Mouse (Mus musculus): ENCODE measurements at regions not wholly inside any gene's neighbourhood (a gene's known extent, or its start where the extent isn't known, plus 50 kb on each side); places are given as distances from the start of the nearest gene placed in this dataset.
A peak's percentile ranks its signal among the peaks of the same experiment; 100 is the strongest.

GRCm38 (mm10) chr5:50343681-50344080, 284.9 kb upstream of the Adgra3 start:
- H3K79me2 ChIP-seq (ENCODE audit: control insufficient read depth, insufficient read depth, low read length): no peaks in the 10 kb centered on the region
- no peak overlapping the region for H3K4me3 ChIP-seq (ENCODE audit: insufficient read depth, low read depth, low read length)
- DNase-seq (ENCODE audit: extremely low read depth, low read depth, low spot score): no peak
- no peak for TF ChIP-seq POLR2A (IDR thresholded peaks at IDR 0.05; ENCODE audit: extremely low read depth, insufficient read depth, low read length)
- TF ChIP-seq CTCF (IDR thresholded peaks at IDR 0.05; ENCODE audit: low read depth, low read length): no peak
- WGBS: 67% methylated on average over 2 of the region's 2 CpGs
- H3K36me3 ChIP-seq (ENCODE audit: control insufficient read depth, insufficient read depth, low read length): no peaks in the 10 kb centered on the region
- no peaks in the 10 kb centered on the region for H3K4me1 ChIP-seq (ENCODE audit: control insufficient read depth, insufficient read depth, low read length)
- H3K27ac ChIP-seq (replicated peaks; ENCODE audit: insufficient read depth, low read depth, low read length): no peak overlapping the region
- no peaks in the 10 kb centered on the region for H3K27me3 ChIP-seq (ENCODE audit: control insufficient read depth, insufficient read depth, low read length)
- H3K9ac ChIP-seq (ENCODE audit: low read depth, low read length): no peak overlapping the region

GRCm38 (mm10) chr5:50309491-50309890, 250.7 kb upstream of the Adgra3 start:
- Histone ChIP-seq H3K9ac (ENCODE audit: low read depth, low read length) (no peak overlapping the region), H3K27ac (replicated peaks; ENCODE audit: insufficient read depth, low read depth, low read length) (no peak overlapping the region), H3K36me3 (ENCODE audit: control insufficient read depth, insufficient read depth, low read length) (no peaks in the 10 kb centered on the region), H3K4me1 (ENCODE audit: control insufficient read depth, insufficient read depth, low read length) (no peaks in the 10 kb centered on the region), H3K27me3 (ENCODE audit: control insufficient read depth, insufficient read depth, low read length) (no peaks in the 10 kb centered on the region), H3K79me2 (ENCODE audit: control insufficient read depth, insufficient read depth, low read length) (no peaks in the 10 kb centered on the region), H3K4me3 (ENCODE audit: insufficient read depth, low read depth, low read length) (no peak overlapping the region)
- no peak for TF ChIP-seq POLR2A (IDR thresholded peaks at IDR 0.05; ENCODE audit: extremely low read depth, insufficient read depth, low read length)
- no peak for TF ChIP-seq CTCF (IDR thresholded peaks at IDR 0.05; ENCODE audit: low read depth, low read length)
- WGBS: 45% methylated on average over 1 of the region's 1 CpGs
- DNase-seq (ENCODE audit: extremely low read depth, low read depth, low spot score): no peak

- Histone ChIP-seq H3K27ac (replicated peaks; ENCODE audit: insufficient read depth, low read depth, low read length) (no peak overlapping the region), H3K27me3 (ENCODE audit: control insufficient read depth, insufficient read depth, low read length) (no peaks in the 10 kb centered on the region), H3K9ac (ENCODE audit: low read depth, low read length) (no peak overlapping the region), H3K36me3 (ENCODE audit: control insufficient read depth, insufficient read depth, low read length) (no peaks in the 10 kb centered on the region), H3K79me2 (ENCODE audit: control insufficient read depth, insufficient read depth, low read length) (no peaks in the 10 kb centered on the region), H3K4me1 (ENCODE audit: control insufficient read depth, insufficient read depth, low read length) (no peaks in the 10 kb centered on the region), H3K4me3 (ENCODE audit: insufficient read depth, low read depth, low read length) (no peak overlapping the region)
- WGBS: 59% methylated on average over 1 of the region's 1 CpGs
- DNase-seq (ENCODE audit: extremely low read depth, low read depth, low spot score): no peak
- no peak for TF ChIP-seq POLR2A (IDR thresholded peaks at IDR 0.05; ENCODE audit: extremely low read depth, insufficient read depth, low read length)
- no peak for TF ChIP-seq CTCF (IDR thresholded peaks at IDR 0.05; ENCODE audit: low read depth, low read length)
Observed at GRCm38 (mm10) chr5:50303859-50304480, 245.2 kb upstream of the Adgra3 start.

GRCm38 (mm10) chr5:50293794-50294193, 235.0 kb upstream of the Adgra3 start:
- TF ChIP-seq POLR2A (IDR thresholded peaks at IDR 0.05; ENCODE audit: extremely low read depth, insufficient read depth, low read length): no peak
- no peak overlapping the region for H3K27ac ChIP-seq (replicated peaks; ENCODE audit: insufficient read depth, low read depth, low read length)
- peak; percentile 2 for DNase-seq (ENCODE audit: extremely low read depth, low read depth, low spot score)
- no peaks in the 10 kb centered on the region for H3K36me3 ChIP-seq (ENCODE audit: control insufficient read depth, insufficient read depth, low read length)
- H3K27me3 ChIP-seq (ENCODE audit: control insufficient read depth, insufficient read depth, low read length): no peaks in the 10 kb centered on the region
- no peaks in the 10 kb centered on the region for H3K4me1 ChIP-seq (ENCODE audit: control insufficient read depth, insufficient read depth, low read length)
- WGBS: 56% methylated on average over 3 of the region's 3 CpGs
- no peak overlapping the region for H3K9ac ChIP-seq (ENCODE audit: low read depth, low read length)
- H3K79me2 ChIP-seq (ENCODE audit: control insufficient read depth, insufficient read depth, low read length): no peaks in the 10 kb centered on the region
- H3K4me3 ChIP-seq (ENCODE audit: insufficient read depth, low read depth, low read length): no peak overlapping the region

GRCm38 (mm10) chr5:50290879-50291410, 232.1 kb upstream of the Adgra3 start:
- Histone ChIP-seq H3K27me3 (ENCODE audit: control insufficient read depth, insufficient read depth, low read length) (no peaks in the 10 kb centered on the region), H3K27ac (replicated peaks; ENCODE audit: insufficient read depth, low read depth, low read length) (no peak overlapping the region), H3K79me2 (ENCODE audit: control insufficient read depth, insufficient read depth, low read length) (no peaks in the 10 kb centered on the region), H3K4me1 (ENCODE audit: control insufficient read depth, insufficient read depth, low read length) (no peaks in the 10 kb centered on the region), H3K9ac (ENCODE audit: low read depth, low read length) (no peak overlapping the region), H3K36me3 (ENCODE audit: control insufficient read depth, insufficient read depth, low read length) (no peaks in the 10 kb centered on the region), H3K4me3 (ENCODE audit: insufficient read depth, low read depth, low read length) (no peak overlapping the region)
- WGBS: 90% methylated on average over 2 of the region's 2 CpGs
- DNase-seq (ENCODE audit: extremely low read depth, low read depth, low spot score): peak; percentile 46
- TF ChIP-seq CTCF (IDR thresholded peaks at IDR 0.05; ENCODE audit: low read depth, low read length) (no peak), POLR2A (IDR thresholded peaks at IDR 0.05; ENCODE audit: extremely low read depth, insufficient read depth, low read length) (no peak)

GRCm38 (mm10) chr5:50260417-50260816, 201.6 kb upstream of the Adgra3 start:
- no peak for TF ChIP-seq CTCF (IDR thresholded peaks at IDR 0.05; ENCODE audit: low read depth, low read length)
- TF ChIP-seq POLR2A (IDR thresholded peaks at IDR 0.05; ENCODE audit: extremely low read depth, insufficient read depth, low read length): no peak
- Histone ChIP-seq H3K27ac (replicated peaks; ENCODE audit: insufficient read depth, low read depth, low read length) (no peak overlapping the region), H3K79me2 (ENCODE audit: control insufficient read depth, insufficient read depth, low read length) (no peaks in the 10 kb centered on the region), H3K4me3 (ENCODE audit: insufficient read depth, low read depth, low read length) (no peak overlapping the region), H3K9ac (ENCODE audit: low read depth, low read length) (no peak overlapping the region), H3K27me3 (ENCODE audit: control insufficient read depth, insufficient read depth, low read length) (no peaks in the 10 kb centered on the region), H3K4me1 (ENCODE audit: control insufficient read depth, insufficient read depth, low read length) (no peaks in the 10 kb centered on the region), H3K36me3 (ENCODE audit: control insufficient read depth, insufficient read depth, low read length) (no peaks in the 10 kb centered on the region)
- no peak for DNase-seq (ENCODE audit: extremely low read depth, low read depth, low spot score)
- WGBS: 74% methylated on average over 2 of the region's 2 CpGs

Measured in liver, adult 2 months (tissue).